Mouse (Mus musculus) embryonic facial prominence, embryonic 14.5 days (tissue): ENCODE data around the gene Igfn1. TPM values are rescaled to one million over a fixed set of nuclear protein-coding genes. Genes with fewer than 3 reads are reported as not detected.

Experiments used
- ATAC-seq: fragments of 200-750 bp; cut with Nextera tagmentation; 2 replicates; pipeline ENCODE4 v1.8.0; 2017; ENCODE audit warnings: low read depth, moderate number of reproducible peaks, moderate TSS enrichment
- DNase-seq: peaks from one replicate; pipeline ENCODE4 v3.0.0-alpha.2; 2015; ENCODE audit warnings: low spot score
- H3K27ac ChIP-seq: fragments of 300-500 bp; sonication (generic); replicated peaks from 2 replicates; pipeline ENCODE4 v1.5.1; 2014; ENCODE audit warnings: low read depth, mild to moderate bottlenecking, low read length, moderate library complexity
- H3K27me3 ChIP-seq: fragments of 300-500 bp; sonication (generic); replicated peaks from 2 replicates; pipeline ENCODE4 v1.6.1; 2014; ENCODE audit warnings: low read length; ENCODE audit not compliant: control insufficient read depth, insufficient read depth
- H3K36me3 ChIP-seq: fragments of 300-500 bp; sonication (generic); 2 replicates; pipeline ENCODE4 v1.6.1; 2014; ENCODE audit warnings: low read length, mixed read lengths; ENCODE audit not compliant: control insufficient read depth, insufficient read depth
- H3K4me1 ChIP-seq: fragments of 300-500 bp; sonication (generic); 2 replicates; pipeline ENCODE4 v1.6.1; 2014; ENCODE audit warnings: antibody characterized with exemption, low read length; ENCODE audit not compliant: control insufficient read depth, insufficient read depth
- H3K4me2 ChIP-seq: fragments of 300-500 bp; sonication (generic); 2 replicates; pipeline ENCODE4 v1.6.1; 2014; ENCODE audit warnings: low read depth, mild to moderate bottlenecking, low read length, moderate library complexity, mixed read lengths
- H3K4me3 ChIP-seq: fragments of 300-500 bp; sonication (generic); 2 replicates; pipeline ENCODE4 v1.5.1; 2014; ENCODE audit warnings: low read depth, mild to moderate bottlenecking, low read length
- H3K9ac ChIP-seq: fragments of 300-500 bp; sonication (generic); 2 replicates; pipeline ENCODE4 v1.6.1; 2014; ENCODE audit warnings: low read depth, mild to moderate bottlenecking, low read length, moderate library complexity, mixed read lengths
- H3K9me3 ChIP-seq: fragments of 300-500 bp; sonication (generic); 2 replicates; pipeline ENCODE4 v1.6.1; 2016; ENCODE audit warnings: low read length; ENCODE audit not compliant: control insufficient read depth
- WGBS: fragments of 180-500 bp; shearing (Covaris S2); extraction: QIAGEN DNeasy Blood & Tissue Kit; methylation state at CpG from one replicate; pipeline ENCODE4 v1.1.7; 2014; 5-methylcytosine and 5-hydroxymethylcytosine counted together
- polyA plus RNA-seq: library from polyadenylated mRNA; unstranded; fragments of >200 nt; fragmentation: Nextera tagmentation; extraction: Ambion mirVana; gene quantifications from 2 replicates; pipeline ENCODE4 v1.2.1, GENCODE M21; 2014

Gene Igfn1
- polyA plus RNA-seq, 1 experiment from 2014 or later = not detected

DNA sequence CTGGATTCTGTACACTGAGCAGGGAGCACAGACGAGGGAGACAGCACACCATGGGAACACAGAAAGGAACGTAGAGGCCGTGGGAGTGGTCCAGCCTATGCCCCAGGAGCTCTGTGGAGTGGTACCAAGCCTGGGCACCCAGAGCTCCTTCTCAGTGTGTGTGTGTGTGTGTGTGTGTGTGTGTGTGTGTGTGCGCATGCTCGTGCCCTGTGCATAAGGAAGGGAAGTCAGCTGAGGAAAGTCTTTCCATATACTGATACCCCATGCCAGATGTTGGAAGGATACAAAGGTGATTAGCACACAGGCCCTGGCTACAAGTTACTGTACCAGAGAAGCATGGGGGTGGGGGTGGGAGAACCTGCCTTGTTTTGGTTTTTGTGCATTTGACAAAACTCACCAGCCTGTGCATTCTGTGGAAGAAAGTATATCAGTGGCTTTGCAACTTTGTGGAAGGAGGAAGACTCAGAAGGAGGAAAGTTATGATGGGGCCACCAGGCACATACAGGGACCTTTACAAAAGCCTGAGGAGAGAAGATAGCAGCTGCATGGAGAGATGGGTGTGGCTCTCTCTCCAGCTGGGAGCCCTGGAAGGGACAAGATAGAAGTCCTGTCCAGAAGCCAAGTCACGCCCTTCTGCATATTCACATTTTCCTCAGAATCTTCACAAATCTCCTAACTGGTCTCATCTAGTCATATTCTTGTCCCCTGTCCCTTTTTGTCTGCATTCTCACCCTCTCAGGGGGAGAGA lies 64.7 kb downstream of the Igfn1 start:
- Histone ChIP-seq H3K4me1 (no peaks in the 10 kb centered on the region), H3K4me3 (no peak overlapping the region), H3K36me3 (no peaks in the 10 kb centered on the region), H3K9ac (no peak overlapping the region), H3K4me2 (no peak overlapping the region), H3K27ac (no peak overlapping the region), H3K9me3 (no peaks in the 10 kb centered on the region), H3K27me3 (0 out of 2 replicates have a peak, but pooled peaks cover 4% of the 10 kb centered on the region)
- 71% methylated on average over 5 of the region's 6 CpGs for WGBS
- DNase-seq = peak; percentile 18
- no peak for ATAC-seq

DNA sequence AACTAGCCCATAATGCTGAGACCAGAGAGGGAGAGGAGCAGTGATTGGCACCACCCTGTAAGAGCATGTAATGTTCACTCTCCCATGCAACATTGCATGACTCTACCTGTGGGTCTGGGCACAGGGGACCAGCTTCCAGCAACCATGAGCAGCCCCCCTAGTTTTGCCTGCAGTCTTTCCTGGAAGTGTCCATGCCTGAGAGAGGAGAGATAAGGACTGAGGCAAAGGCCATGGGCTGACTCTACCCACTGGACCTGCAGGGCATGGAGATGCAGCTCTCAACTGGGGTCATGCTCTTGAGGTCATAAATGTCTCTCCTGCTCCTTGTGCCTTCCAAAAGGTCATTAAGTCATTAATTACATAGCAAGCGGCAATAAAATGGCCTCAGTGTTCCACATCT lies 70.1 kb downstream of the Igfn1 start:
- Histone ChIP-seq H3K9ac (no peak overlapping the region), H3K4me1 (peaks cover 2% of the 10 kb centered on the region; the same call in 1 of the 2 replicates), H3K9me3 (no peaks in the 10 kb centered on the region), H3K4me2 (no peak overlapping the region), H3K4me3 (no peak overlapping the region), H3K36me3 (no peaks in the 10 kb centered on the region), H3K27me3 (no peaks in the 10 kb centered on the region), H3K27ac (no peak overlapping the region)
- no peak for DNase-seq
- WGBS = 33% methylated on average over 1 of the region's 1 CpGs
- no peak for ATAC-seq

DNA sequence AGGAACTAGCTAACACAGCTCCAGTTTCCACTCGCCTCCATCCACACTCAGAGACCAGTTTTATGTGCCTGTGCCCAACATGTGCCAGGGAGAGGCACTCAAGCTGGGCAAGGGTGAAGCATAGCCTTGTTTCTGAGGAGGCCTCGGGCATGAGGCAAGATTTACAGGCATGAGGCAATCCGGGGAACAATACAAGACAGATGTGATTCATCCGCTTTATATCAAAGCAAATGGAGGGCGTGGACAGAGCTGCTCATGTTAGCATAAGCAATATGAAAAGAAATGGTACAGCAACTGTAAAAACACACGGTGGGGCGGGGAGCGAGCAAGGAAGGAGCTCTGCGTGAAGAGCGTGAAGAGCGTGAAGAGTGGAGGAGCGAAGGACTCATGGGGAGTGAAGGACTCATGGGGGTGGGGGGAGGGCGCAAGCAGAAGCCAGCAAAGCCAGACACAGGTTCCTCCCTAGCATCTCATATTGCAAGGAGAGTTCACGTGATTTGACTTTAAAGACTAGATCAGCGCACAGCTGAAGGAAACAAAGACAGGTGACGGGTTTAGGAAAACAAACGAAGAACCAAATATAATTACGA lies 72.3 kb downstream of the Igfn1 start:
- ATAC-seq (peak; percentile 54), DNase-seq (peak; percentile 57)
- Histone ChIP-seq H3K4me1 (peaks cover 2% of the 10 kb centered on the region; the same call in 1 of the 2 replicates), H3K9me3 (no peaks in the 10 kb centered on the region), H3K4me2 (no peak overlapping the region), H3K9ac (no peak overlapping the region), H3K4me3 (no peak overlapping the region), H3K36me3 (no peaks in the 10 kb centered on the region), H3K27ac (no peak overlapping the region), H3K27me3 (no peaks in the 10 kb centered on the region)
- 58% methylated on average over 18 of the region's 18 CpGs for WGBS

DNA sequence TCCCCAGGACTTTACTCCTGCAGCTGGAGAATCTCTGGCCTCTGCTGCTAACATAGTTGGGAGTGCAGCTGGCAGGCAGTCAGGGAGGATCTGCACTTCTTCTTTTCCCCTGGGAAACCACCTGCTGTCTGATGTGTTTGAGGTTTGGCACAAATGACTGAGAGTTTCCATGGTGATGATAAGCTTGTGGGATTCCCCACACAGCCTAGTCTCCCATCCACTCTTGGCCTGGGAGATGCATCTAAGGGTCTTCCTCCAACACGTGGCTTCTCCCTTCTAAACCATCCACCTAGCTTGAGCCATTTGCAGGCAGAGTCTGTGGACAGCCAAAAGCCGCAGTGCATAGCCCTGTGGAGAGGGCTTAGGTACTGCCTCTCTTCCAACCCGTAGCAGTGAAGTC lies 76.3 kb downstream of the Igfn1 start:
- H3K27me3 ChIP-seq = no peaks in the 10 kb centered on the region
- WGBS = 48% methylated on average over 3 of the region's 3 CpGs
- H3K4me3 ChIP-seq = no peak overlapping the region
- ATAC-seq (peak; percentile 78), DNase-seq (peak; percentile 85)
- no peaks in the 10 kb centered on the region for H3K36me3 ChIP-seq
- no peak overlapping the region for H3K9ac ChIP-seq
- H3K27ac ChIP-seq = no peak overlapping the region
- H3K4me1 ChIP-seq = peaks cover 2% of the 10 kb centered on the region; the same call in 1 of the 2 replicates
- no peak overlapping the region for H3K4me2 ChIP-seq
- H3K9me3 ChIP-seq = no peaks in the 10 kb centered on the region

DNA sequence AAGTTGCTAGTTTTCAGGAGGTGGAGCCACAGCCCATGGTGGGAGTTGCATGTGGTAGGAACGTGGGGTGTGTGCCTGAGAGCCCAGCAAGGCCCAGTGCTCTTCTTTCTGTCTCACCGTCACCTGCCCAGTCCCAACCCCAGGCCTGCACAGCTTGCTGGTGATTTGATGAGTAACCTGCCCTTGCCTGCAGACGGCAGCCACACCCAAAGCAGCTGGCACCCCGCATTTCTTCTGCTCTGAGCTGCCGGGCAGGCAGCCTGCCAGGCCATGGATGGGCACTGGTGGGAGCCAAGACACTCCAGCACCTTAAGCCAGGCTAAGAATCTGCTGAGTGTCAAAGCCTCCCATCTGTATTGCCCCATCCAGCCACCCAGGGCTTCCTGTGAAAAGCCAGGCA lies 80.3 kb downstream of the Igfn1 start:
- Histone ChIP-seq H3K4me3 (no peak overlapping the region), H3K27me3 (peaks cover 15% of the 10 kb centered on the region), H3K27ac (no peak overlapping the region), H3K36me3 (no peaks in the 10 kb centered on the region), H3K9ac (no peak overlapping the region), H3K4me1 (no peaks in the 10 kb centered on the region), H3K9me3 (no peaks in the 10 kb centered on the region), H3K4me2 (no peak overlapping the region)
- WGBS = 75% methylated on average over 5 of the region's 5 CpGs
- DNase-seq (no peak), ATAC-seq (no peak)

DNA sequence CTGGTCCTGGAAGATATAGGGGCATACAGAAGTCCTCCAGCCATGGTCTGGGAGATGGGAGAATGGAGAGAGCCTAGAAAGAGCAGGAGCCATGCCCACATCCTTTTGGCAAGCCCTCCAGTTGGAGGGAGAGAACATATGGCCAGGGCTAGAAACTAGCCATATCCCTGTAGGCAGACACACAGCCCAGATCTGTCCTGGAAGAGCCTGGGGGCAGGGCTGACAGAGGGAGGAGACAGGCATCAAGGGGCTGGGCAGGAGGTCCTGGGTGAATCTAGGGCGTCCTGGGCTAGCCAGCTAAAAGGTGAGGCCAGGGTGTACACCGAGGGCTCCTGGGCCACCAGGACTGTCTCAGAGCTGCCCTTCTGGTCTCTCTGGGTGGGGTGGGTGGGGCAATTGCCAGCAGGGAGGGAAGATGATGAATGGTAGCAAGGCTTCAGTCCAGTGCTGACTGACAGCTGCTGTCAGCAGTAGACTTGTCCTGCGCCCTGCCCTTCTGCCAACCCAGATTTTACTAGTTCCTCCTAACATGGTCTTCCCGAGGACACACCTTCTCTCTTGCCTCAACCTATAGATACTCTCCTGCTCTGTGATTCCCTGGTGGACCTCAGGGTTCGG lies 81.7 kb downstream of the Igfn1 start:
- no peak for ATAC-seq
- no peak overlapping the region for H3K4me2 ChIP-seq
- H3K9me3 ChIP-seq = no peaks in the 10 kb centered on the region
- no peaks in the 10 kb centered on the region for H3K36me3 ChIP-seq
- no peak overlapping the region for H3K27ac ChIP-seq
- no peak overlapping the region for H3K9ac ChIP-seq
- no peak overlapping the region for H3K4me3 ChIP-seq
- DNase-seq = no peak
- H3K4me1 ChIP-seq = no peaks in the 10 kb centered on the region
- 60% methylated on average over 5 of the region's 5 CpGs for WGBS
- peaks cover 29% of the 10 kb centered on the region for H3K27me3 ChIP-seq

DNA sequence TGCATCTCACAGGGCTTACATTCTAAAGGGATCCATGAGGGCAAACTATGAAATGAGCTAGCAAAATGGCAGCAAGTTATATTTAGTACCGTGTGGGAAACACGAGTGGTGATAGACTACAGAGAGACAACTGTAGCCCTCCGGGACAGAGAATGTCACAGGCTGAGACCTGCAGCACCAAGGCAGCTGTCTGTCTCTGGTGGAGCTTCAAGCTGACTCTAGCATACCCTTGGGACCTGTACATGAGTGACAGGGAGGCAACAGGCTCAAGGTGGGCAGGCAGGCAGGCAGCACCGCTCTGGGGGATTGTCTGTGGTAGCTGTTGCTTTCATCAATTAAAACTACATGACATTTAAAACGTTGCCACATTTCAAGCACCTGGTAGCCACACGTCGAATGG lies 82.9 kb downstream of the Igfn1 start:
- no peak overlapping the region for H3K27ac ChIP-seq
- H3K36me3 ChIP-seq = no peaks in the 10 kb centered on the region
- H3K4me1 ChIP-seq = 0 out of 2 replicates have a peak, but pooled peaks cover 4% of the 10 kb centered on the region
- H3K4me3 ChIP-seq = no peak overlapping the region
- 57% methylated on average over 7 of the region's 7 CpGs for WGBS
- H3K9ac ChIP-seq = no peak overlapping the region
- no peak overlapping the region for H3K4me2 ChIP-seq
- no peak for ATAC-seq
- peaks cover 41% of the 10 kb centered on the region for H3K27me3 ChIP-seq
- no peak for DNase-seq
- no peaks in the 10 kb centered on the region for H3K9me3 ChIP-seq

DNA sequence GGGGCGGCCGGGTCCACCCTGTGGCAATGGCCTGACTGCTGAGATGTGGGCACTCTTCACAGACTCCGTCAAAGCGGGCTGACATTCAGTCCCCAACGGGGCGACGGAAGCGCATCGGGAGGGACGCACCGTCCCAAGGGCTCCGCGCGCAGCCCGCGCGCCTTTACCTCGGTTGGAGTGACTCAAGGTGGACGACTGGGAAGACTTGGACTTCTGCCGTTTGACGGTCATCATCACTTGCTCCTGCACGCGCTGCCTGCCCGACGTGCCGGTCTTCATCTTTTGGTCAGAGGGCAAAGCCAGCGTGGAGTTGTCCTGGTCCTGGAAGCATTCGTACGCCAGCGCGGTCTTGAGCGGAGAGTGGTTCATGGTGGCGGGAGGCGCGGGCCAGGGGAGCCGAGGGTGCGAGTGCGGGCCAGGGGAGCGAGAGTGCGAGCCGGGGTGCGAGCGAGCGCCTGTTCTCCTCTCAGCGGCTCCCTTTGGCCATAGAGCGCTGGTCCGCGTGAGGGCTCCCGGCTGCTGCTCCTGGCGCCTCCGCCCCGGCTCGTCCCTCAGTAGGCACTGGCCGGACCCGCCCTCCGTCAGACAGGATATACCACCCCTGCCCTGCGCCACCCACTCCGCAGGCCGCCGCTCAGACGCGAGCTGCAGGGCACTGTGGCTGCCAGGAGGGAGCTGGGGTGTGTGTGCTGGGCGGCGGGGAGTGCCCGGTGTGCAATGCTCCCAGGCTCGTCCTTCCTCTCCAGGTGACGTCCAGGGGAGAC lies 87.3 kb downstream of the Igfn1 start, which contains the start of gene Pkp1:
Gene Pkp1 (minus strand): TSS at position 564 of the 764 bp plus-strand sequence.
- Histone ChIP-seq H3K4me1 (0 out of 2 replicates have a peak, but pooled peaks cover 4% of the 10 kb centered on the region), H3K27me3 (peaks cover 76% of the 10 kb centered on the region), H3K9me3 (no peaks in the 10 kb centered on the region), H3K27ac (no peak within 1 kb of the TSS), H3K4me3 (peak within 1 kb of the TSS; percentile 41), H3K36me3 (no peaks in the 10 kb centered on the region), H3K9ac (peak within 1 kb of the TSS; percentile 44), H3K4me2 (peak within 1 kb of the TSS; percentile 63)
- ATAC-seq = peak; percentile 70; the same call in 1 of the 2 replicates
- DNase-seq = no peak
- WGBS = under 1% methylated on average over 37 of the region's 67 CpGs
